Mouse (Mus musculus): ENCODE measurements around the gene Atat1. TPM values are rescaled to one million over a fixed set of nuclear protein-coding genes. Genes with fewer than 3 reads are reported as not detected.
"Not testable (repeated sequence)": the region's sequence is repeated elsewhere in the genome, so short reads cannot be mapped to it uniquely, and the experiment has no call there.

Gene Atat1
- total and polyA plus RNA-seq, 3 experiments = 10.5 to 18.3 (median 16.3) TPM

DNA sequence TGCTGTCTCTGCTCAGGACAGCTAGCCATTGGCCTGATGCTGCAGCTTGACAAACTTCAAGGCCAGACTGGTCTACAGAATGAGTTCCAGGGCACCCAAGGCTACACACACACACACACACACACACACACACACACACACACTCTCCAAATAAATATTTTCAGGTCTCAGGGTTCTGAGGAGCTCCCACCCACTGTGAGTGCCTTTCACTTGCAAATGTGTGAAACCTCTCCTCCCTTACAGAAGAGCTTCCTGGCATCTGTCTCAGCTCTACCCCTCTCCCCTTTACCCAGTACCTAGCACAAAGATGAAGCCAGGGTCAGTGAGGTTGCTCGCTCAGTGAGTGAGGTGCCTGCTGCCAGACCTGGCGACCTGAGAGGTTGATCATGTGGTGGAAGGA lies 29.2 kb upstream of the Atat1 start:
- no peak overlapping the region for H3K4me3 ChIP-seq (ENCODE audit: low read depth, low read length)
- TF ChIP-seq GATA2 (IDR thresholded peaks at IDR 0.05; ENCODE audit: borderline replicate concordance, low read depth, low read length) = no peak
- TF ChIP-seq GATA1 (IDR thresholded peaks at IDR 0.05; ENCODE audit: borderline replicate concordance, low read length) = no peak
- no peak for TF ChIP-seq CTCF (IDR thresholded peaks at IDR 0.05; ENCODE audit: low read depth, low read length)
- TF ChIP-seq POLR2AphosphoS5 (IDR thresholded peaks at IDR 0.05; ENCODE audit: insufficient replicate concordance, low read depth, low read length) = no peak
- TF ChIP-seq TAL1 (conservative IDR thresholded peaks at IDR 0.05; ENCODE audit: low read depth, low read length) = no peak
- DNase-seq (ENCODE audit: low spot score) = no peak
- ATAC-seq (ENCODE audit: extremely low read depth, insufficient number of reproducible peaks, low FRiP score, poor library complexity, severe bottlenecking) = no peak
- peaks cover 6% of the 10 kb centered on the region for H3K9me3 ChIP-seq (replicated peaks)
- H3K27me3 ChIP-seq (ENCODE audit: insufficient read depth, low read length) = no peaks in the 10 kb centered on the region
- H3K36me3 ChIP-seq (replicated peaks) = no peaks in the 10 kb centered on the region
- no peaks in the 10 kb centered on the region; the same call in 1 of the 2 replicates for H3K4me1 ChIP-seq (ENCODE audit: insufficient read depth, low read depth, low read length)

DNA sequence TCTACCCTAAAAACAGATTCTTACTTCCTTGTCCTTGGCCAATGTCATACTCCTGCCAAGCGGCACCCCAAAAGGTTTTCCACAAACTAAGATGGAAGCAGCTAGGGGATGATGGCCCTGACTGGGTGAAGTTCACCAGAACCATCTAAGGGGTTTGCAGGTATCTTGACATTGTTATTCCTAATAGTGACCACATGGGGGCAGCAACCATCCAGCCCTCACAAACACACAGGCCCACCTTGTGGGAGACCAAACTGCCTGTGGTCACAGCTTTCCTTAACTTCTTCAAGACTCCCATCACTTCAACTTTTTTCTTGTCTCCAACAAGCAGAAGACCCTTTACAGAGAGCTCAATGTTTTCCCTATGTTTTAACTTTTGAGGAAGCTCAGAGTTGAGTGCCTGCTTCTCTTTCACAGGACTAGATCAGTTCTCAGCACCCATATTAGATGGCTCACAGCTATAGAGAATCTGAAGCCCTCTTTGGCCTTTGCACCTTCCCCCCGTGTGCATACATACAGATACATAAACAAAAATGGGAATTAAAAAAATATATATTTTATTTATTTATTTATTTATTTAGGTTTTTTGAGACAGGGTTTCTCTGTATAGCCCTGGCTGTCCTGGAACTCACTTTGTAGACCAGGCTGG lies 27.9 kb upstream of the Atat1 start:
- Histone ChIP-seq H3K36me3 (replicated peaks) (no peaks in the 10 kb centered on the region), H3K4me3 (ENCODE audit: low read depth, low read length) (no peak overlapping the region), H3K4me1 (ENCODE audit: insufficient read depth, low read depth, low read length) (no peaks in the 10 kb centered on the region; the same call in 1 of the 2 replicates), H3K9me3 (replicated peaks) (peaks cover 6% of the 10 kb centered on the region), H3K27me3 (ENCODE audit: insufficient read depth, low read length) (no peaks in the 10 kb centered on the region)
- TF ChIP-seq GATA1 (IDR thresholded peaks at IDR 0.05; ENCODE audit: borderline replicate concordance, low read length) (no peak), CTCF (IDR thresholded peaks at IDR 0.05; ENCODE audit: low read depth, low read length) (0 out of 2 replicates have a peak, but pooled peaks have one; percentile 68)
- no peak; the same call in 1 of the 2 replicates for ATAC-seq (ENCODE audit: extremely low read depth, insufficient number of reproducible peaks, low FRiP score, poor library complexity, severe bottlenecking)
- peak; percentile 43 for DNase-seq (ENCODE audit: low spot score)

DNA sequence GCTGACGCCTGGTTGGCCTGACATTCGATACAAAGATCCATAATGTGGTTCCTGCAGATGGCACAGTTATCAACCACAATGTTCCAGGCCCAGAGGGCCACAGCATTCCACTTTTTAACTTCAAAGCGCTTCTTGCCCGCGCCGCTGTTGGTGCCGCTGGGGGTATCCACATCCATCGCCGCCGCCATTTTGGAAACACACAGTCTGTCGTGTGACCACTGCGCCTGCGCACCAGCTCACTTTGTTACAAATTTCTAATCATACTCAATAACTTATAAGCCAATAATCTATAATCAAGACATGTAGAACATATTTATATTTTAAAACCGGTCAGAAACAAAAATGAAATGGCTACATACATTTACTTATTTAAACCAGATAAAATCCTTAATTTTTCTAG lies 25.9 kb upstream of the Atat1 start:
- DNase-seq (ENCODE audit: low spot score); H3K4me3 ChIP-seq (ENCODE audit: low read depth, low read length); H3K27me3 ChIP-seq (ENCODE audit: insufficient read depth, low read length); H3K9me3 ChIP-seq (replicated peaks); H3K4me1 ChIP-seq (ENCODE audit: insufficient read depth, low read depth, low read length): not testable (repeated sequence)
- peaks cover 10% of the 10 kb centered on the region for H3K36me3 ChIP-seq (replicated peaks)
- 0 out of 2 replicates have a peak, but pooled peaks have one; percentile 28 for ATAC-seq (ENCODE audit: extremely low read depth, insufficient number of reproducible peaks, low FRiP score, poor library complexity, severe bottlenecking)

DNA sequence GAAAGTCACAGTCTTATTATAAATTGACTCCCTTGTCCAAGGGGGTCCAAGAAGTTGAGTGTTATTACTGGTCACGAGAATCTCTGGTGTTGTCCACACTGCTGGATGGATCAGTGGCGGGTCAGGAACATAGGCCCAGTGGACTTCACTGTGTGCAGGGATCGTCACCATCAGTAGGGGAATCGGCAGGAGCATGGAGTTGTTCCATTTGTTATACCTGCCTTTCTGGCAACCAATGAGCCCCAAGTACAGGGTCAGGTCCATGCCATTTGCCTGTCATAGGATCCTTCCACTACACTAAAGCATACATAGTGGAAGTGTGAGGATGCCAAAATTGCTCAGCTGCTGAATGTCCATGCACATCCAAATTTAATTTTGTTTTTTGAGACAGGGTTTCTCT lies 22.7 kb upstream of the Atat1 start:
- no peak for DNase-seq (ENCODE audit: low spot score)
- H3K36me3 ChIP-seq (replicated peaks) = peaks cover 41% of the 10 kb centered on the region
- ATAC-seq (ENCODE audit: extremely low read depth, insufficient number of reproducible peaks, low FRiP score, poor library complexity, severe bottlenecking) = no peak

DNA sequence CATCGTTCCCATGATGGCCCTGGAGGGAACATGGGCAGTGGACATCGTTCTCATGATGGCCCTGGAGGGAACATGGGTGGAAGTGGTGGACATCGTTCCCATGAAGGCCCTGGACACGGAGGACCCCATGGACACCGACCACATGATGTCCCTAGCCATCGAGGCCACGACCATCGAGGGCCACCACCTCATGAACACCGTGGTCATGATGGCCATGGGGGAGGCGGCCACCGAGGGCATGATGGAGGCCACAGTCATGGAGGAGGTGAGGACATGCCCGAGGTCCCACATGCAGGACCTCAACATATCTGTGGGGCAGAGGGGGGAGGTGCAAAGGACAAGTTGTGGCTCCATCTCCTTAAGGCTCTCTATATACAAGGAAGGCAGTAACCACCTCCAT lies 20.8 kb upstream of the Atat1 start:
- Histone ChIP-seq H3K27me3 (ENCODE audit: insufficient read depth, low read length) (no peaks in the 10 kb centered on the region), H3K9me3 (replicated peaks) (no peaks in the 10 kb centered on the region), H3K4me1 (ENCODE audit: insufficient read depth, low read depth, low read length) (peaks cover 52% of the 10 kb centered on the region), H3K36me3 (replicated peaks) (peaks cover 56% of the 10 kb centered on the region), H3K4me3 (ENCODE audit: low read depth, low read length) (no peak overlapping the region)
- no peak for ATAC-seq (ENCODE audit: extremely low read depth, insufficient number of reproducible peaks, low FRiP score, poor library complexity, severe bottlenecking)
- DNase-seq (ENCODE audit: low spot score) = no peak
- no peak for TF ChIP-seq TAL1 (conservative IDR thresholded peaks at IDR 0.05; ENCODE audit: low read depth, low read length)
- no peak for TF ChIP-seq CTCF (IDR thresholded peaks at IDR 0.05; ENCODE audit: low read depth, low read length)
- TF ChIP-seq GATA1 (IDR thresholded peaks at IDR 0.05; ENCODE audit: borderline replicate concordance, low read length) = no peak
- no peak for TF ChIP-seq GATA2 (IDR thresholded peaks at IDR 0.05; ENCODE audit: borderline replicate concordance, low read depth, low read length)
- no peak for TF ChIP-seq POLR2AphosphoS5 (IDR thresholded peaks at IDR 0.05; ENCODE audit: insufficient replicate concordance, low read depth, low read length)

More for the DNA sequence above, 22.7 kb upstream of the Atat1 start:
- peaks cover 35% of the 10 kb centered on the region for H3K4me1 ChIP-seq (ENCODE audit: insufficient read depth, low read depth, low read length)
- H3K27me3 ChIP-seq (ENCODE audit: insufficient read depth, low read length) = no peaks in the 10 kb centered on the region
- no peak for TF ChIP-seq TAL1 (conservative IDR thresholded peaks at IDR 0.05; ENCODE audit: low read depth, low read length)
- TF ChIP-seq CTCF (IDR thresholded peaks at IDR 0.05; ENCODE audit: low read depth, low read length) = no peak
- no peak for TF ChIP-seq GATA1 (IDR thresholded peaks at IDR 0.05; ENCODE audit: borderline replicate concordance, low read length)
- TF ChIP-seq POLR2AphosphoS5 (IDR thresholded peaks at IDR 0.05; ENCODE audit: insufficient replicate concordance, low read depth, low read length) = no peak
- no peak for TF ChIP-seq GATA2 (IDR thresholded peaks at IDR 0.05; ENCODE audit: borderline replicate concordance, low read depth, low read length)
- H3K4me3 ChIP-seq (ENCODE audit: low read depth, low read length) = no peak overlapping the region
- no peaks in the 10 kb centered on the region for H3K9me3 ChIP-seq (replicated peaks)

DNA sequence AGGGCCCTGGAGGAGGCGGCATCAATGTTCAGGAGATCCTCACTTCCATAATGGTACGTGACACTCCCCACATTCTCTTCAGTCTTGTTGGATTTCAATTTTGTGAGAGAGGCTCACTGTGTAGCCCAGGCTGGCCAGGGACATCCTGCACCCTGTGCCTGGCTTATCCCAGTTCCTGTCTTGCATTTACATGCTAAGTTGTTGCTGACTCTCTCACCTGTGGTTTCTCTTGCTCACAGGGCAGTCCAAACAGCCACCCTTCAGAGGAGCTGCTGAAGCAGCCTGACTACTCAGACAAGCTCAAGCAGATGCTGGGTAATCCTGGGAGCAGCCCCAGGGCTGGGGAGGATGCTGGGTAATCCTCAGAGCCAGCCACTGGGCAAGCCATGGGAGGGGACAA lies 19.7 kb upstream of the Atat1 start:
- Histone ChIP-seq H3K36me3 (replicated peaks) (peaks cover 66% of the 10 kb centered on the region), H3K4me3 (ENCODE audit: low read depth, low read length) (no peak overlapping the region), H3K9me3 (replicated peaks) (no peaks in the 10 kb centered on the region), H3K4me1 (ENCODE audit: insufficient read depth, low read depth, low read length) (peaks cover 63% of the 10 kb centered on the region), H3K27me3 (ENCODE audit: insufficient read depth, low read length) (no peaks in the 10 kb centered on the region)
- TF ChIP-seq POLR2AphosphoS5 (IDR thresholded peaks at IDR 0.05; ENCODE audit: insufficient replicate concordance, low read depth, low read length) (no peak), GATA2 (IDR thresholded peaks at IDR 0.05; ENCODE audit: borderline replicate concordance, low read depth, low read length) (no peak), GATA1 (IDR thresholded peaks at IDR 0.05; ENCODE audit: borderline replicate concordance, low read length) (no peak), CTCF (IDR thresholded peaks at IDR 0.05; ENCODE audit: low read depth, low read length) (no peak), TAL1 (conservative IDR thresholded peaks at IDR 0.05; ENCODE audit: low read depth, low read length) (no peak)
- DNase-seq (ENCODE audit: low spot score) = no peak
- ATAC-seq (ENCODE audit: extremely low read depth, insufficient number of reproducible peaks, low FRiP score, poor library complexity, severe bottlenecking) = no peak

Data from G1E (cell line).